Mouse (Mus musculus) hindbrain, embryonic 14.5 days (tissue): ENCODE data around the gene Gtdc1. TPM values are rescaled to one million over a fixed set of nuclear protein-coding genes. Genes with fewer than 3 reads are reported as not detected.

Source experiments
- ATAC-seq: fragments of 200-750 bp; cut with Nextera tagmentation; 2 replicates; pipeline ENCODE4 v1.8.0; 2017; ENCODE audit warnings: moderate number of reproducible peaks, mild to moderate bottlenecking, moderate TSS enrichment, moderate library complexity; ENCODE audit not compliant: low FRiP score
- DNase-seq: peaks from one replicate; pipeline ENCODE4 v3.0.0-alpha.2; 2015; ENCODE audit warnings: low spot score
- H3K27ac ChIP-seq: fragments of 300-500 bp; sonication (generic); 2 replicates; pipeline ENCODE4 v1.5.1; 2014; ENCODE audit warnings: mild to moderate bottlenecking, moderate library complexity
- H3K27me3 ChIP-seq: fragments of 300-500 bp; sonication (generic); 2 replicates; pipeline ENCODE4 v1.6.1; 2014; ENCODE audit warnings: mild to moderate bottlenecking, low read length, mixed read lengths; ENCODE audit not compliant: control insufficient read depth, insufficient read depth
- H3K36me3 ChIP-seq: fragments of 300-500 bp; sonication (generic); replicated peaks from 2 replicates; pipeline ENCODE4 v1.6.1; 2014; ENCODE audit not compliant: control insufficient read depth, insufficient read depth
- H3K4me1 ChIP-seq: fragments of 300-500 bp; sonication (generic); replicated peaks from 2 replicates; pipeline ENCODE4 v1.6.1; 2014; ENCODE audit warnings: antibody characterized with exemption, low read length, mixed read lengths; ENCODE audit not compliant: control insufficient read depth, insufficient read depth
- H3K4me2 ChIP-seq: fragments of 300-500 bp; sonication (generic); replicated peaks from 2 replicates; pipeline ENCODE4 v1.6.1; 2014; ENCODE audit warnings: mild to moderate bottlenecking, moderate library complexity
- H3K4me3 ChIP-seq: fragments of 300-500 bp; sonication (generic); replicated peaks from 2 replicates; pipeline ENCODE4 v1.5.1; 2014; ENCODE audit warnings: mild to moderate bottlenecking, low read length
- H3K9ac ChIP-seq: fragments of 300-500 bp; sonication (generic); 2 replicates; pipeline ENCODE4 v1.6.1; 2014
- H3K9me3 ChIP-seq: fragments of 300-500 bp; sonication (generic); 2 replicates; pipeline ENCODE4 v1.6.1; 2016; ENCODE audit warnings: low read length; ENCODE audit not compliant: control insufficient read depth
- WGBS: fragments of 180-500 bp; shearing (Covaris S2); extraction: QIAGEN DNeasy Blood & Tissue Kit; methylation state at CpG from one replicate; pipeline ENCODE4 v1.1.7; 2014; 5-methylcytosine and 5-hydroxymethylcytosine counted together
- polyA plus RNA-seq: library from polyadenylated mRNA; unstranded; fragments of >200 nt; fragmentation: Nextera tagmentation; extraction: Ambion mirVana; gene quantifications from 2 replicates; pipeline ENCODE4 v1.2.1, GENCODE M21; 2014

Gene Gtdc1
- polyA plus RNA-seq, 1 experiment from 2014 or later = 23.7 TPM

DNA sequence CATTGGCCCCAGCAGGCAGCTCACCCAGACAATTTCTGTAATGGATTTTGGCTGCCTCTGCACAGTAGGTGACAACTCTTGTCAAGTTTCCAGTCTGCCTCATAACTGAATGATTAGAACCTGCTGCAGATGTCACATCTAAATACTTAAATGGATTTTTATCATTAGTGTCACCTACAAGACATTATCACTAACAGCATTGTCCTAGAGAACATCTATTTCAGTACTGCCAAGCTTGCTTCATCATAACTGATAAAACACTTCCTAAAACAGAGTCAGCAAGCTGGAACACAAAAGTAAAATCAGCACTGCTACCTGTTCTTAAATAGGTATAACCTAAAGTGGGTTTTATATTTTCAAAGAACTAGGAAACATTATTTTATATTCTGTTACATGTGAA lies 11.2 kb downstream of the Gtdc1 start:
- Histone ChIP-seq H3K9me3 (no peaks in the 10 kb centered on the region), H3K4me1 (no peaks in the 10 kb centered on the region), H3K4me3 (no peak overlapping the region), H3K36me3 (no peaks in the 10 kb centered on the region), H3K9ac (no peak overlapping the region), H3K27me3 (no peaks in the 10 kb centered on the region), H3K27ac (no peak overlapping the region), H3K4me2 (no peak overlapping the region)
- ATAC-seq = no peak
- no peak for DNase-seq

DNA sequence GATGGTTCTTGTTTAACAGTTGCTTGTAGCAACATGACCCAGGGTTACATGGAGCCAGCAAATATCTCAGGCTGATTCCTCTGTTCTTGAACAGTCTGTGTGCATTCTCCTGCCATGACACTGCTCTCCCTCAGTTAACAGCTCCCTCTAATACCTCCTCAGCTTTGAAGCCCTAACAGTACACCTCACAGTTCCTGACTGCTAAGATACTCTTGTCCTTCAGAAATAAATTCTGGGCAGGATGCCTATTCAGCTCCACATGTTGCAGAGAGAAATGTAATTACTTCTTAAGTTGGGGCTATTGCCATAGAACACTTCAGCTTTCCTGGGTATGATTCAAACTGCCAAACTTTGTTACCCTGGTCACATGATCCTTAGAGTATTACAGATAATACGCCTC lies 29.7 kb downstream of the Gtdc1 start:
- Histone ChIP-seq H3K9me3 (no peaks in the 10 kb centered on the region), H3K4me3 (no peak overlapping the region), H3K36me3 (no peaks in the 10 kb centered on the region), H3K9ac (no peak overlapping the region), H3K27ac (no peak overlapping the region), H3K4me2 (no peak overlapping the region), H3K27me3 (no peaks in the 10 kb centered on the region), H3K4me1 (no peaks in the 10 kb centered on the region)
- ATAC-seq (no peak), DNase-seq (no peak)
- 100% methylated on average over 1 of the region's 1 CpGs for whole genome bisulfite sequencing

DNA sequence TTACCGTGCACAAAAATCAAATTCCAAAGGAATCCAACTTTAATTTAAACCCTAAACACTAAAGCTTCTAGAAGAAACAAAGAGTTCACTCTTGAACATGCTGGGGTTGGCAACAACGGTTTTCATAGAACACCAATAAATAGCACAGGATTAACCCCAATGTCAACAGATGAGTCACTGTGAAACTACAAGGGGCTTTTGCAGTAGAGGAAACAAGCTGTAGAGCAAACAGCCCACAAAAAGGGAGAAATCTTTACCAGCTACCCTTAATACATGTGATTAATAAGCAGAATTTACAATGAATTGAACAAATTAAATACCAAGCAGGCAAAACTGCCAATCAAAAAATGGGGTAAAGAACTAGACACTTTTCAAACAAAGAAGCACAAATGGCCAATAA lies 53.7 kb downstream of the Gtdc1 start:
- 81% methylated on average over 2 of the region's 2 CpGs for WGBS
- no peak overlapping the region for H3K27ac ChIP-seq
- H3K4me2 ChIP-seq = no peak overlapping the region
- no peak overlapping the region for H3K4me3 ChIP-seq
- H3K27me3 ChIP-seq = no peaks in the 10 kb centered on the region
- H3K4me1 ChIP-seq = no peaks in the 10 kb centered on the region
- H3K9ac ChIP-seq = no peak overlapping the region
- no peak for ATAC-seq
- DNase-seq = no peak
- H3K9me3 ChIP-seq = no peaks in the 10 kb centered on the region
- H3K36me3 ChIP-seq = no peaks in the 10 kb centered on the region

DNA sequence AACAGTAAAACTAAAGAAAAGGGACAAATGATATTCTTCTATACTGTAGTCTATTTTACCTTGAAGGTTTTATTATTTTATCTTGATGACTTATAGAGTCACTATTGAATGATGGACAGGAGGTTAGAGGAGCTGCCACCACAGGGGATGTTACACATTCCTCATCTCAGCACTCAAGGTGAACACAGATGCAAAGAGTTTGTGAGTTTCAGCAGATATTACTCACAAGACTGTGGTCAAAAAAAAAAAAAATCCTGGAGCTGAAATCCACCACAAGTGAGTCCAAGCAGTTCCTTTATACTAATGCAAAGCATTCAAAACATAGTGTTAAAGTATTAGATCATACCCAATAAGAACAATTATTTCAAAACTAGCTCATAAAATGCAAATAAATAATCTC lies 62.7 kb downstream of the Gtdc1 start:
- Histone ChIP-seq H3K4me1 (no peaks in the 10 kb centered on the region), H3K27ac (no peak overlapping the region), H3K9ac (no peak overlapping the region), H3K4me3 (no peak overlapping the region), H3K27me3 (no peaks in the 10 kb centered on the region), H3K4me2 (no peak overlapping the region), H3K9me3 (no peaks in the 10 kb centered on the region), H3K36me3 (no peaks in the 10 kb centered on the region)
- DNase-seq (no peak), ATAC-seq (no peak)

DNA sequence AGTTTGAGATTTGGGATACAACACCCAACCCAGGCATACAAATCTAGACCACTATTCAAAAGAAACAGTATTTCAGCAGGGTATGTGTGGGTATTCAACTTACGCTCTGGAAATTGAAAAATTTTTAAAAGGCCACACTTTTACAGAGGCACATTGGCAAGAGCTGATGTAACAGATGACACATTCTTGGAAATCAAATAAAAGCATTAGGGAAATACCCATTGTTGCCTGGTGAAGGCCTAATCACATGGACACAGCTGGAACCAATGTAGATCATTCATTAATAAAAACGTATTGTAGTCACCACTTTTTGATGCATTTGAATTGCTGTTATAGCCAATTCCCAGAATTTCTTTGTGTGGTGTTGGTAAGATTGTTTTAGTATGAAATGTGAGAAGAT lies 73.0 kb downstream of the Gtdc1 start:
- Histone ChIP-seq H3K4me2 (no peak overlapping the region), H3K4me1 (no peaks in the 10 kb centered on the region), H3K36me3 (peaks cover 5% of the 10 kb centered on the region; the same call in 1 of the 2 replicates), H3K9me3 (peaks cover 11% of the 10 kb centered on the region), H3K4me3 (no peak overlapping the region), H3K27me3 (no peaks in the 10 kb centered on the region), H3K27ac (no peak overlapping the region), H3K9ac (no peak overlapping the region)
- DNase-seq = no peak
- WGBS = 64% methylated on average over 2 of the region's 2 CpGs
- ATAC-seq = no peak

DNA sequence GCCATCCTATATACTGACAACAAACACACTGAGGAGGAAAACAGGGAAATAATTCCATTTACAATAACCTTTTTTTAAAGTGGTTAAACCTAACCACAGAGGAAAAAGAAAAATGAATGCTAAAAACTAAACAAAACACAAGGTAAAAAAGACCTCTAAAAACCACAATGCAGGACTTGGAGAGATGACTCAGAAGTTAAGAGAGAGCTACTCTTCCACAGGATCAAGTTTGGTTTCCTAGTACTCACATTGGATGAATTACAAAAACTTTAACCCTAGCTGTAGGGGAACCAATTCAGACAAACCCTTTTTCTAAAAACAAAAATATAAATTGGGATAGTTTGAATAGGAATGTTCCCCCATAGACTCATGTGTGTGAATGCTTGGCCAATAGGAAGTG lies 77.8 kb downstream of the Gtdc1 start:
- no peak for ATAC-seq

DNA sequence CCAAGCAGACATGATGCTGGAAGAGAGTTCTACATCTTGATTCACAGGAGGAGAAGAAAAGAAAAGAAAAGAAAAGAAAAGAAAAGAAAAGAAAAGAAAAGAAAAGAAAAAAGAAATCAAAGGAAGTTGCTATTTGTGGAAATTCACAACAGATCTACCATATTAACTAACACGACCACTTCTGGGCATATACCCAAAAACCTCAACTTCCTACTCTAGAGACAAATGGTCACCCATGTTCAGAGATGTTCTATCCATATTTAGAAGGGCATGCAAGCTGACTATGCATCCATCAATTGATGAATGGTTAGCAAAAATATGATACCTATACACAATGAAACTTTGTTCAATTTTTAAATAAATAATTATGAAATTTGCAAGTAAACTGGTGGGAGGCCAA lies 79.3 kb downstream of the Gtdc1 start:
- Histone ChIP-seq H3K4me1 (no peaks in the 10 kb centered on the region), H3K27ac (no peak overlapping the region), H3K36me3 (peaks cover 5% of the 10 kb centered on the region; the same call in 1 of the 2 replicates), H3K9me3 (peaks cover 11% of the 10 kb centered on the region), H3K4me3 (no peak overlapping the region), H3K4me2 (no peak overlapping the region), H3K9ac (no peak overlapping the region), H3K27me3 (no peaks in the 10 kb centered on the region)
- WGBS = 90% methylated on average over 1 of the region's 1 CpGs
- DNase-seq (no peak), ATAC-seq (no peak)

More for the DNA sequence above, 77.8 kb downstream of the Gtdc1 start:
- no peaks in the 10 kb centered on the region for H3K4me1 ChIP-seq
- no peak overlapping the region for H3K27ac ChIP-seq
- peaks cover 11% of the 10 kb centered on the region for H3K9me3 ChIP-seq
- H3K36me3 ChIP-seq = peaks cover 5% of the 10 kb centered on the region; the same call in 1 of the 2 replicates
- H3K4me3 ChIP-seq = no peak overlapping the region
- no peak overlapping the region for H3K4me2 ChIP-seq
- no peak overlapping the region for H3K9ac ChIP-seq
- no peaks in the 10 kb centered on the region for H3K27me3 ChIP-seq
- no peak for DNase-seq

DNA sequence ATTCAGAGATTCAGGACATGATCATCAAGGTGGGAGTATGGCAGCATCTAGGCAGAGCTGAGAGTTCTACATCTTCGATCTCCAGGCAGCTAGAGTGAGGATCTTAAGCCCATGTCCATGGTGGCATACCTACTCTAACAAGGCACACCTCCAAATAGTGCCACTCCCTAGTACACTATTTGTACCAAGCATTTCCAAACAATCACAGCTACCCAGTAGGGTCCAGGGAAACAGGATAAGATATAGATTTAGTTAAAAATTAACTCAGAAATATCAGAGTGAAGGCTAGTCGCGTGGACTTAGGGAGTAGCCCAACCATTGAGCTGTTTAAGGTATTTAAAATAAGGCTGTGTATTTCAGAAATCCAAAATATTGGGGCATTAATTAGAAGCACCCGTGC lies 82.0 kb downstream of the Gtdc1 start:
- no peak overlapping the region for H3K4me3 ChIP-seq
- H3K4me1 ChIP-seq = no peaks in the 10 kb centered on the region
- H3K9me3 ChIP-seq = no peaks in the 10 kb centered on the region
- H3K27me3 ChIP-seq = no peaks in the 10 kb centered on the region
- H3K27ac ChIP-seq = no peak overlapping the region
- 95% methylated on average over 4 of the region's 4 CpGs for whole genome bisulfite sequencing
- no peak for DNase-seq
- H3K36me3 ChIP-seq = no peaks in the 10 kb centered on the region
- H3K9ac ChIP-seq = no peak overlapping the region
- no peak overlapping the region for H3K4me2 ChIP-seq
- ATAC-seq = no peak

DNA sequence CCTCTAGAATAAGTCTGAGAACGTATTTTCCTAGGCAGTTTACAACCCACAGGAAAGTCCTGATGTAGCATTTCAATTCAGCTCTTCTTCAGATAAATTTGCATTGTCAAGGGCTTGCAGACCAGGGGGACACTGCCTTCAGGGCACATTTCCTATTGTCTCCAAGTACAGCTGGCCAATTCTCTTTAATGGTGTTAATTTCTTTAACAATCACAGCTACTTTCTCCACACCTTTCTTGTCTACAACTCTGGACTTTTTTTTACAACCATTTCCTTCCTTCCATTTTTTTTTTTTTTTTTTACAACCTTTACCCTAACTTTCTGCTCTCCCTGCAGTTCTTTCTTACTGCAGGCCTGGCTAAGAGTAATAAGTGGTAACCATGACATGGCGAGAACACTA lies 97.7 kb downstream of the Gtdc1 start:
- no peaks in the 10 kb centered on the region for H3K27me3 ChIP-seq
- H3K36me3 ChIP-seq = no peaks in the 10 kb centered on the region
- H3K4me1 ChIP-seq = no peaks in the 10 kb centered on the region
- WGBS = 86% methylated on average over 2 of the region's 2 CpGs
- H3K9ac ChIP-seq = no peak overlapping the region
- H3K4me3 ChIP-seq = no peak overlapping the region
- no peak overlapping the region for H3K27ac ChIP-seq
- H3K4me2 ChIP-seq = no peak overlapping the region
- ATAC-seq (no peak), DNase-seq (no peak)
- no peaks in the 10 kb centered on the region for H3K9me3 ChIP-seq

DNA sequence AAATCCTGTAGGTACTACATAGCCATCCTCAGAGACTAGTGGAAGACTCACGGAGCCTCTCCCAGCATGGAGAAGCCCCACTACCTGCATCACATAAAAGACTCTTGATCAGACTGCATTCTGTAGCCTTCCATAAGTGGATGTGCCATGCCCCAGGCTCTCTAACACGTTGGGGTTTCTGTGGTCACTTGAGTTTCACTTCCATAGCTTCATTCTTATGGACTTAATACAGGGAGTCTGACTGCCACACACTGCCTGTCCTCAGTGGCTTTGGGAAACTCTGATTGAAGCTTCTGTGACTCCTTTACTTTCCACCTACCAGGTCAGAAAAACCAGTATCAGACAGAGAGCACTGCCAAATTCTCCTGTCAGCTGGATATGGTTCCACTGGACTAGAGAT lies 98.1 kb downstream of the Gtdc1 start:
- Histone ChIP-seq H3K27me3 (no peaks in the 10 kb centered on the region), H3K9ac (no peak overlapping the region), H3K4me1 (no peaks in the 10 kb centered on the region), H3K4me3 (no peak overlapping the region), H3K27ac (no peak overlapping the region), H3K9me3 (no peaks in the 10 kb centered on the region), H3K36me3 (no peaks in the 10 kb centered on the region), H3K4me2 (no peak overlapping the region)
- ATAC-seq (no peak), DNase-seq (no peak)
- WGBS = 81% methylated on average over 2 of the region's 2 CpGs
